Mouse (Mus musculus): ENCODE measurements around the gene Enpp1. TPM values are rescaled to one million over a fixed set of nuclear protein-coding genes. Genes with fewer than 3 reads are reported as not detected.
"Not testable (repeated sequence)": the region's sequence is repeated elsewhere in the genome, so short reads cannot be mapped to it uniquely, and the experiment has no call there.

Enpp1 gene
- polyA plus RNA-seq, 1 experiment: 0.78 TPM

DNA sequence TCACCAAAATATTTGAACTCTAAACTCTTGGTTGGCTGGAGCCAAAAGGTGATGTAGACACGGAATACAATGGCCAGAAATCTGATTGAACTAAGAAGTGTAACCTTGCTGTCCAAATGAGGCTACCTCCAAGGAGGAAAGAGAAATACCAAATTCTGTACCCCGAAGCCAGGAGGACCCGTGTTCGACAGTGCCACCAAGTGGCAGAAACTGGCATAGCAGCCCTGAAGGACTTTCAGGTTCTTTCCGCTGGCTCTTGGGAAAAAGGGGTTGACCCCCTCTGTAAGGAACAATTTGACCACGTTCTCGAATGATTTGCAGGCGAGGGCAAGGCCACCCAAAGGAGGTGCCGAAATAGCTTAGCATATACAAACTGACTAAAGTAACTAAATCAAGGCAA is 90.4 kb downstream of the Enpp1 start:
- no peaks in the 10 kb centered on the region for H3K27me3 ChIP-seq (ENCODE audit: control insufficient read depth, insufficient read depth, low read length, poor library complexity, severe bottlenecking)
- H3K9ac ChIP-seq (ENCODE audit: low read depth, poor library complexity, severe bottlenecking): no peak overlapping the region
- H3K4me3 ChIP-seq (ENCODE audit: low read depth, low read length): no peak overlapping the region
- H3K4me1 ChIP-seq (ENCODE audit: control insufficient read depth, insufficient read depth, low read length): no peaks in the 10 kb centered on the region
- no peak for TF ChIP-seq EP300 (IDR thresholded peaks at IDR 0.05; ENCODE audit: insufficient read depth, low read depth, low read length)
- TF ChIP-seq CTCF (IDR thresholded peaks at IDR 0.05; ENCODE audit: low read depth, low read length): peak; percentile 87
- H3K36me3 ChIP-seq (ENCODE audit: control insufficient read depth, insufficient read depth, low read length, poor library complexity, severe bottlenecking): no peaks in the 10 kb centered on the region
- peaks cover 4% of the 10 kb centered on the region; the same call in 1 of the 2 replicates for H3K9me3 ChIP-seq (replicated peaks; ENCODE audit: control insufficient read depth, insufficient read depth, low read length, poor library complexity, severe bottlenecking)
- no peak overlapping the region for H3K27ac ChIP-seq (ENCODE audit: insufficient read depth, low read length)

DNA sequence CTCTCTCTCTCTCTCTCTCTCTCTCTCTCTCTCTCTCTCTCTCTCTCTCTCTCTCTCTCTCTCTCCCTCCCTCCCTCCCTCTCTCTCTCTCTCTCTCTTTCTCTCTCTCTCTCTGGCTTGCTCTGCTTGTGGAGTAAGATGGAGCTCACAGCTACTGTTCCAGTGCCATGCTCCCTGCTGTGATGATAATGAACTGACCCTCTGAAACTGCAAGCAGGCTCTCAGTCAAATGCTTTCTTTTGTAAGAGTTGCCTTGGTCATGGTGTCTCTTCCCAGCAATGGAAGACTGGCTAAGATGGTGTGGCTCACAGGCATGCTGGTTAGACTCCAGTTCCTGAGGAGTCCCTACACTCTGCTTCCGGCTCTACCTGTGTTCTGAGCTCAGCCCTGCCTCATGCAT is 95.4 kb downstream of the Enpp1 start:
- H3K9me3 ChIP-seq (replicated peaks; ENCODE audit: control insufficient read depth, insufficient read depth, low read length, poor library complexity, severe bottlenecking); H3K4me1 ChIP-seq (ENCODE audit: control insufficient read depth, insufficient read depth, low read length); H3K4me3 ChIP-seq (ENCODE audit: low read depth, low read length); H3K36me3 ChIP-seq (ENCODE audit: control insufficient read depth, insufficient read depth, low read length, poor library complexity, severe bottlenecking); H3K27me3 ChIP-seq (ENCODE audit: control insufficient read depth, insufficient read depth, low read length, poor library complexity, severe bottlenecking); H3K9ac ChIP-seq (ENCODE audit: low read depth, poor library complexity, severe bottlenecking): not testable (repeated sequence)
- H3K27ac ChIP-seq (ENCODE audit: insufficient read depth, low read length): 0 out of 2 replicates have a peak overlapping the region, but pooled peaks have one; percentile 5

DNA sequence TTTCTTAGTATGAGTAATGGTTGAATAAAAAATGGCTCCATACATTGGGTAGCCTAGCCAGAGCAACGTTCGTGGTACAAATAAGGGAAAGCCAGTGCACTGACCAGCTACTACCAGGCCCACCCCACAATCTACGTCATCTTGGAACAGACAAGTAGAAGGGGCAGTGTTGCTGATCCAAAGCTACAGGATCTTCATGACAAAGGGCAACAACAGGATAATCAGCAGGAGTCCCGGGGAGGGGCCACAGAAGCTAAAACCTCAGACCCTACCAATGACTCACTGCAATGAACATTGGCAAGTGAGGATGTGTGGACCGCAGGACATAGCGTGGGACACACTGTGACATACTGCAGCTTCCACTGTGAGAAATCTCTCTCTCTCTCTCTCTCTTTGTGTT is 96.2 kb downstream of the Enpp1 start:
- H3K4me3 ChIP-seq (ENCODE audit: low read depth, low read length): no peak overlapping the region
- no peaks in the 10 kb centered on the region for H3K27me3 ChIP-seq (ENCODE audit: control insufficient read depth, insufficient read depth, low read length, poor library complexity, severe bottlenecking)
- H3K36me3 ChIP-seq (ENCODE audit: control insufficient read depth, insufficient read depth, low read length, poor library complexity, severe bottlenecking): no peaks in the 10 kb centered on the region
- TF ChIP-seq EP300 (IDR thresholded peaks at IDR 0.05; ENCODE audit: insufficient read depth, low read depth, low read length): no peak
- no peak for TF ChIP-seq CTCF (IDR thresholded peaks at IDR 0.05; ENCODE audit: low read depth, low read length)
- TF ChIP-seq POLR2A (IDR thresholded peaks at IDR 0.05; ENCODE audit: insufficient read depth, low read length): no peak
- peak overlapping the region; percentile 69 for H3K27ac ChIP-seq (ENCODE audit: insufficient read depth, low read length)
- H3K9me3 ChIP-seq (replicated peaks; ENCODE audit: control insufficient read depth, insufficient read depth, low read length, poor library complexity, severe bottlenecking): peaks cover 4% of the 10 kb centered on the region; the same call in 1 of the 2 replicates
- no peak overlapping the region for H3K9ac ChIP-seq (ENCODE audit: low read depth, poor library complexity, severe bottlenecking)
- peaks cover 2% of the 10 kb centered on the region for H3K4me1 ChIP-seq (ENCODE audit: control insufficient read depth, insufficient read depth, low read length)

DNA sequence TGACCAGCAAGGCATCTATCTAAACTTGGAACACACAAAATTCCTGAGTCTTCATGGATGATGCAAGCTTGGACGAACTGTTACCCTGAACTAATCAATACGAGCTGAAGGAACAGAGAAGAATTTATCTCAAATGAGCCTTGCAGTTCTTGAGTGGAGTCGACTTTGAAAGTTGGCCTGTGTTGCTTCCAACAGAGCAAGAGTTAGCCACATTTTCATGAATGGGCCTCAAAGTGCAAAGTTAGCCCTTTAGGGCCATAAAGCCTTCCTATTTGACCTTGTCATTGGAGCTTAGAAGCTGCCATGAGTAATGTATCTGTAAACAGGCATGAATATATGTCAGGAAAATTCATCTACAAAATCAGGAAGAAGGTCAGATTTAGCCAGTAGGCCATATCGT is 97.2 kb downstream of the Enpp1 start:
- H3K9me3 ChIP-seq (replicated peaks; ENCODE audit: control insufficient read depth, insufficient read depth, low read length, poor library complexity, severe bottlenecking): peaks cover 4% of the 10 kb centered on the region; the same call in 1 of the 2 replicates
- no peak for TF ChIP-seq POLR2A (IDR thresholded peaks at IDR 0.05; ENCODE audit: insufficient read depth, low read length)
- no peak overlapping the region for H3K4me3 ChIP-seq (ENCODE audit: low read depth, low read length)
- no peak overlapping the region for H3K9ac ChIP-seq (ENCODE audit: low read depth, poor library complexity, severe bottlenecking)
- H3K4me1 ChIP-seq (ENCODE audit: control insufficient read depth, insufficient read depth, low read length): peaks cover 2% of the 10 kb centered on the region
- no peaks in the 10 kb centered on the region for H3K27me3 ChIP-seq (ENCODE audit: control insufficient read depth, insufficient read depth, low read length, poor library complexity, severe bottlenecking)
- H3K27ac ChIP-seq (ENCODE audit: insufficient read depth, low read length): no peak overlapping the region
- H3K36me3 ChIP-seq (ENCODE audit: control insufficient read depth, insufficient read depth, low read length, poor library complexity, severe bottlenecking): no peaks in the 10 kb centered on the region

DNA sequence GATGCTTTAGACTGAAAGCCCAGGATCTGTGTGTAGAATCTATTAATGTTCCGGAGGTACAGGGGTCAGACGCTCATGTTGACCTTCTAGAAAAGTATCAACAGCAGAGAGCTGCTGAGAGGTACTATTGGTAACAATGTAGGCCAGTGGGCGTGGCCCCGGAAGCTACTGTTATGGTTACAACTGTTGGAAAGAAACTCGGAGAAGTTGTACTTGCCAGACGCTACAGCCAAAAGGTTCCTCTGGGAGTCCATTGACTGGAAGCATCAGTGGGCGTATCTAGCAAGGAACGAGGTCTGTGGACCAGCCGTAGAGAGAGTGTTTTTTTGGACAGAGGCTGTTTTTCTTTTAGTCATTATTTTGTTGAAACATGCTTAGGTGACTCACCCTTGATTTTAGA is 102.2 kb downstream of the Enpp1 start:
- Histone ChIP-seq H3K27ac (ENCODE audit: insufficient read depth, low read length) (no peak overlapping the region), H3K4me3 (ENCODE audit: low read depth, low read length) (no peak overlapping the region), H3K9me3 (replicated peaks; ENCODE audit: control insufficient read depth, insufficient read depth, low read length, poor library complexity, severe bottlenecking) (no peaks in the 10 kb centered on the region), H3K36me3 (ENCODE audit: control insufficient read depth, insufficient read depth, low read length, poor library complexity, severe bottlenecking) (no peaks in the 10 kb centered on the region), H3K9ac (ENCODE audit: low read depth, poor library complexity, severe bottlenecking) (no peak overlapping the region), H3K27me3 (ENCODE audit: control insufficient read depth, insufficient read depth, low read length, poor library complexity, severe bottlenecking) (no peaks in the 10 kb centered on the region), H3K4me1 (ENCODE audit: control insufficient read depth, insufficient read depth, low read length) (no peaks in the 10 kb centered on the region)
- TF ChIP-seq EP300 (IDR thresholded peaks at IDR 0.05; ENCODE audit: insufficient read depth, low read depth, low read length): no peak
- TF ChIP-seq CTCF (IDR thresholded peaks at IDR 0.05; ENCODE audit: low read depth, low read length): no peak

DNA sequence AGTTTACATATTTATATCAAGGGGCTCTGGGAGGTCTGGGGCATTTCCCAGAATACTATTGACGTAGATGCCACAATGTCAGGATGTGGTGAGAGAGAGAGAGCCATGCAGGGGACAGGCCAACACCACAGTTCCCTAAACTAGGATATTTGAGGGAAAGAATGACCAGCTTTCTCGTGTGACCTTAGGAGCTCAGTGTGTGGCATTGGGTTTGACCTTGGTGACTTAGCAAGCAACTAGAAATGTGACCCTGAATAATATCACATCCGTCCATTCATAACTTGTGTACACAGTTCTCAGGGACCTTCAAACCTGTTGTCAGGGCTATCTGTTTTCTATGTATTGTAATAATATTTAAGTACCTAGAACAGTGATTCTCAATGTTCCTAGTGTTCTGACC is 102.8 kb downstream of the Enpp1 start:
- H3K36me3 ChIP-seq (ENCODE audit: control insufficient read depth, insufficient read depth, low read length, poor library complexity, severe bottlenecking): no peaks in the 10 kb centered on the region
- TF ChIP-seq CTCF (IDR thresholded peaks at IDR 0.05; ENCODE audit: low read depth, low read length): no peak
- TF ChIP-seq EP300 (IDR thresholded peaks at IDR 0.05; ENCODE audit: insufficient read depth, low read depth, low read length): no peak
- no peak for TF ChIP-seq POLR2A (IDR thresholded peaks at IDR 0.05; ENCODE audit: insufficient read depth, low read length)
- H3K27ac ChIP-seq (ENCODE audit: insufficient read depth, low read length): no peak overlapping the region
- H3K4me3 ChIP-seq (ENCODE audit: low read depth, low read length): no peak overlapping the region
- H3K4me1 ChIP-seq (ENCODE audit: control insufficient read depth, insufficient read depth, low read length): no peaks in the 10 kb centered on the region
- no peak overlapping the region for H3K9ac ChIP-seq (ENCODE audit: low read depth, poor library complexity, severe bottlenecking)
- no peaks in the 10 kb centered on the region for H3K27me3 ChIP-seq (ENCODE audit: control insufficient read depth, insufficient read depth, low read length, poor library complexity, severe bottlenecking)
- no peaks in the 10 kb centered on the region for H3K9me3 ChIP-seq (replicated peaks; ENCODE audit: control insufficient read depth, insufficient read depth, low read length, poor library complexity, severe bottlenecking)

DNA sequence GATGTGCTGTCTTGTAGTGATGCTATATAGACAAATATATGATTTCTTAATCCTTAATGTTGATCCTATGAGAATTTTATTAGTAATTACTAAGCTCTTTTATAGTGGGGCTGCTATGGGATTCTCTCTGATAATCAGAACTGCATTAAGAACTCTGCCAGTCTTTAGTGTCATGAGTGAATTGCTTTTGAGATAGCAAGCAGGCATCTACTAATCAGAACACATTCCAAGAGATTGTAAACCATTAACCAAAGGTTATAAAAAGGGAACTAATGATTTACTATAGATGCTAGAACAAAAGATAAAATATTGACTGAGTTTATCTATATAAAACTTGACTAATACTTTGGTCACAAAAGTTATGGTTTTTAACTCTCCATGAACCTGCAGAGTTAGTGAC is 108.2 kb downstream of the Enpp1 start:
- TF ChIP-seq POLR2A (IDR thresholded peaks at IDR 0.05; ENCODE audit: insufficient read depth, low read length): no peak
- TF ChIP-seq CTCF (IDR thresholded peaks at IDR 0.05; ENCODE audit: low read depth, low read length): no peak
- no peak for TF ChIP-seq EP300 (IDR thresholded peaks at IDR 0.05; ENCODE audit: insufficient read depth, low read depth, low read length)
- Histone ChIP-seq H3K9ac (ENCODE audit: low read depth, poor library complexity, severe bottlenecking) (no peak overlapping the region), H3K4me1 (ENCODE audit: control insufficient read depth, insufficient read depth, low read length) (no peaks in the 10 kb centered on the region), H3K36me3 (ENCODE audit: control insufficient read depth, insufficient read depth, low read length, poor library complexity, severe bottlenecking) (no peaks in the 10 kb centered on the region), H3K27ac (ENCODE audit: insufficient read depth, low read length) (no peak overlapping the region), H3K27me3 (ENCODE audit: control insufficient read depth, insufficient read depth, low read length, poor library complexity, severe bottlenecking) (no peaks in the 10 kb centered on the region), H3K9me3 (replicated peaks; ENCODE audit: control insufficient read depth, insufficient read depth, low read length, poor library complexity, severe bottlenecking) (no peaks in the 10 kb centered on the region), H3K4me3 (ENCODE audit: low read depth, low read length) (no peak overlapping the region)

Data from ES-Bruce4 (cell line).